Mouse (Mus musculus): ENCODE results near the gene Gad2. TPM values are rescaled to one million over a fixed set of nuclear protein-coding genes. Genes with fewer than 3 reads are reported as not detected.

The Gad2 gene
- polyA plus RNA-seq, 1 experiment from 2014 or later, result not detected

GRCm38 (mm10) chr2:22646134-22646533 is 24.1 kb downstream of the Gad2 start:
- Histone ChIP-seq H3K4me2 (ENCODE audit: low read depth, low read length) (no peak overlapping the region), H3K4me3 (ENCODE audit: low read length) (no peak overlapping the region), H3K36me3 (ENCODE audit: control insufficient read depth, insufficient read depth, low read length) (no peaks in the 10 kb centered on the region), H3K4me1 (ENCODE audit: control insufficient read depth, insufficient read depth, low read length) (no peaks in the 10 kb centered on the region), H3K9me3 (ENCODE audit: control insufficient read depth, low read length) (no peaks in the 10 kb centered on the region), H3K9ac (ENCODE audit: low read depth, low read length) (no peak overlapping the region), H3K27ac (ENCODE audit: low read length) (no peak overlapping the region), H3K27me3 (replicated peaks; ENCODE audit: control insufficient read depth, insufficient read depth, low read length) (no peaks in the 10 kb centered on the region)
- ATAC-seq, result no peak
- WGBS, result 43% methylated on average over 1 of the region's 1 CpGs

- no peak overlapping the region for H3K4me3 ChIP-seq (ENCODE audit: low read length)
- H3K27me3 ChIP-seq (replicated peaks; ENCODE audit: control insufficient read depth, insufficient read depth, low read length), result no peaks in the 10 kb centered on the region
- H3K4me1 ChIP-seq (ENCODE audit: control insufficient read depth, insufficient read depth, low read length), result no peaks in the 10 kb centered on the region
- no peak overlapping the region for H3K9ac ChIP-seq (ENCODE audit: low read depth, low read length)
- H3K9me3 ChIP-seq (ENCODE audit: control insufficient read depth, low read length), result no peaks in the 10 kb centered on the region
- no peak overlapping the region for H3K27ac ChIP-seq (ENCODE audit: low read length)
- no peak overlapping the region for H3K4me2 ChIP-seq (ENCODE audit: low read depth, low read length)
- ATAC-seq, result no peak
- 57% methylated on average over 1 of the region's 1 CpGs for WGBS
- H3K36me3 ChIP-seq (ENCODE audit: control insufficient read depth, insufficient read depth, low read length), result no peaks in the 10 kb centered on the region
Observed at GRCm38 (mm10) chr2:22648394-22648793, 26.4 kb downstream of the Gad2 start.

- no peak overlapping the region for H3K27ac ChIP-seq (ENCODE audit: low read length)
- no peaks in the 10 kb centered on the region for H3K4me1 ChIP-seq (ENCODE audit: control insufficient read depth, insufficient read depth, low read length)
- H3K27me3 ChIP-seq (replicated peaks; ENCODE audit: control insufficient read depth, insufficient read depth, low read length), result no peaks in the 10 kb centered on the region
- H3K9me3 ChIP-seq (ENCODE audit: control insufficient read depth, low read length), result no peaks in the 10 kb centered on the region
- H3K9ac ChIP-seq (ENCODE audit: low read depth, low read length), result no peak overlapping the region
- H3K4me2 ChIP-seq (ENCODE audit: low read depth, low read length), result no peak overlapping the region
- H3K36me3 ChIP-seq (ENCODE audit: control insufficient read depth, insufficient read depth, low read length), result no peaks in the 10 kb centered on the region
- H3K4me3 ChIP-seq (ENCODE audit: low read length), result no peak overlapping the region
- 78% methylated on average over 4 of the region's 4 CpGs for WGBS
- no peak for ATAC-seq
Observed at GRCm38 (mm10) chr2:22651826-22652225, 29.8 kb downstream of the Gad2 start.

- Histone ChIP-seq H3K9me3 (ENCODE audit: control insufficient read depth, low read length) (no peaks in the 10 kb centered on the region), H3K27me3 (replicated peaks; ENCODE audit: control insufficient read depth, insufficient read depth, low read length) (no peaks in the 10 kb centered on the region), H3K27ac (ENCODE audit: low read length) (no peak overlapping the region), H3K4me3 (ENCODE audit: low read length) (no peak overlapping the region), H3K36me3 (ENCODE audit: control insufficient read depth, insufficient read depth, low read length) (no peaks in the 10 kb centered on the region), H3K4me1 (ENCODE audit: control insufficient read depth, insufficient read depth, low read length) (no peaks in the 10 kb centered on the region), H3K4me2 (ENCODE audit: low read depth, low read length) (no peak overlapping the region), H3K9ac (ENCODE audit: low read depth, low read length) (no peak overlapping the region)
- 56% methylated on average over 1 of the region's 1 CpGs for WGBS
- ATAC-seq, result no peak
Observed at GRCm38 (mm10) chr2:22663731-22664130, 41.7 kb downstream of the Gad2 start.

- no peak overlapping the region for H3K9ac ChIP-seq (ENCODE audit: low read depth, low read length)
- H3K27me3 ChIP-seq (replicated peaks; ENCODE audit: control insufficient read depth, insufficient read depth, low read length), result no peaks in the 10 kb centered on the region
- WGBS, result 78% methylated on average over 2 of the region's 2 CpGs
- H3K4me3 ChIP-seq (ENCODE audit: low read length), result no peak overlapping the region
- no peaks in the 10 kb centered on the region for H3K9me3 ChIP-seq (ENCODE audit: control insufficient read depth, low read length)
- no peak overlapping the region for H3K4me2 ChIP-seq (ENCODE audit: low read depth, low read length)
- no peaks in the 10 kb centered on the region for H3K36me3 ChIP-seq (ENCODE audit: control insufficient read depth, insufficient read depth, low read length)
- no peak for ATAC-seq
- no peak overlapping the region for H3K27ac ChIP-seq (ENCODE audit: low read length)
- H3K4me1 ChIP-seq (ENCODE audit: control insufficient read depth, insufficient read depth, low read length), result no peaks in the 10 kb centered on the region
Observed at GRCm38 (mm10) chr2:22670415-22670814, 48.4 kb downstream of the Gad2 start.

- no peaks in the 10 kb centered on the region for H3K36me3 ChIP-seq (ENCODE audit: control insufficient read depth, insufficient read depth, low read length)
- H3K27me3 ChIP-seq (replicated peaks; ENCODE audit: control insufficient read depth, insufficient read depth, low read length), result no peaks in the 10 kb centered on the region
- no peaks in the 10 kb centered on the region for H3K9me3 ChIP-seq (ENCODE audit: control insufficient read depth, low read length)
- no peak overlapping the region for H3K27ac ChIP-seq (ENCODE audit: low read length)
- H3K4me1 ChIP-seq (ENCODE audit: control insufficient read depth, insufficient read depth, low read length), result no peaks in the 10 kb centered on the region
- H3K4me2 ChIP-seq (ENCODE audit: low read depth, low read length), result no peak overlapping the region
- ATAC-seq, result no peak
- no peak overlapping the region for H3K9ac ChIP-seq (ENCODE audit: low read depth, low read length)
- 64% methylated on average over 1 of the region's 1 CpGs for WGBS
- H3K4me3 ChIP-seq (ENCODE audit: low read length), result no peak overlapping the region
Observed at GRCm38 (mm10) chr2:22671348-22671747, 49.3 kb downstream of the Gad2 start.

- Histone ChIP-seq H3K9me3 (ENCODE audit: control insufficient read depth, low read length) (no peaks in the 10 kb centered on the region), H3K27me3 (replicated peaks; ENCODE audit: control insufficient read depth, insufficient read depth, low read length) (no peaks in the 10 kb centered on the region), H3K9ac (ENCODE audit: low read depth, low read length) (no peak overlapping the region), H3K27ac (ENCODE audit: low read length) (no peak overlapping the region), H3K36me3 (ENCODE audit: control insufficient read depth, insufficient read depth, low read length) (no peaks in the 10 kb centered on the region), H3K4me3 (ENCODE audit: low read length) (no peak overlapping the region), H3K4me1 (ENCODE audit: control insufficient read depth, insufficient read depth, low read length) (no peaks in the 10 kb centered on the region), H3K4me2 (ENCODE audit: low read depth, low read length) (no peak overlapping the region)
- peak; percentile 94 for ATAC-seq
- 13% methylated on average over 8 of the region's 8 CpGs for WGBS
Observed at GRCm38 (mm10) chr2:22677066-22677465, 55.1 kb downstream of the Gad2 start.

- Histone ChIP-seq H3K4me1 (ENCODE audit: control insufficient read depth, insufficient read depth, low read length) (no peaks in the 10 kb centered on the region), H3K4me3 (ENCODE audit: low read length) (no peak overlapping the region), H3K4me2 (ENCODE audit: low read depth, low read length) (no peak overlapping the region), H3K9ac (ENCODE audit: low read depth, low read length) (no peak overlapping the region), H3K36me3 (ENCODE audit: control insufficient read depth, insufficient read depth, low read length) (no peaks in the 10 kb centered on the region), H3K27me3 (replicated peaks; ENCODE audit: control insufficient read depth, insufficient read depth, low read length) (no peaks in the 10 kb centered on the region), H3K27ac (ENCODE audit: low read length) (no peak overlapping the region), H3K9me3 (ENCODE audit: control insufficient read depth, low read length) (no peaks in the 10 kb centered on the region)
- ATAC-seq, result no peak
- WGBS, result 69% methylated on average over 4 of the region's 4 CpGs
Observed at GRCm38 (mm10) chr2:22679944-22680343, 57.9 kb downstream of the Gad2 start.

GRCm38 (mm10) chr2:22689969-22690368 is 68.0 kb downstream of the Gad2 start:
- H3K9me3 ChIP-seq (ENCODE audit: control insufficient read depth, low read length), result no peaks in the 10 kb centered on the region
- no peak overlapping the region for H3K9ac ChIP-seq (ENCODE audit: low read depth, low read length)
- H3K27ac ChIP-seq (ENCODE audit: low read length), result no peak overlapping the region
- H3K27me3 ChIP-seq (replicated peaks; ENCODE audit: control insufficient read depth, insufficient read depth, low read length), result no peaks in the 10 kb centered on the region
- H3K4me2 ChIP-seq (ENCODE audit: low read depth, low read length), result no peak overlapping the region
- H3K36me3 ChIP-seq (ENCODE audit: control insufficient read depth, insufficient read depth, low read length), result no peaks in the 10 kb centered on the region
- no peak overlapping the region for H3K4me3 ChIP-seq (ENCODE audit: low read length)
- no peaks in the 10 kb centered on the region for H3K4me1 ChIP-seq (ENCODE audit: control insufficient read depth, insufficient read depth, low read length)
- no peak for ATAC-seq
- WGBS, result 85% methylated on average over 7 of the region's 7 CpGs
